Mouse (Mus musculus) small intestine, adult 2 months (tissue): ENCODE measurements around the gene Ptprd.

Experiments
- CTCF ChIP-seq: fragments of 200-500 bp; IDR thresholded peaks from 2 replicates; pipeline ENCODE4 v1.5.1; 2012; ENCODE audit warnings: low read depth, mild to moderate bottlenecking, control low read depth, inconsistent platforms, low read length, moderate library complexity, mixed read lengths; ENCODE audit not compliant: insufficient replicate concordance, insufficient read length; ENCODE audit errors: extremely low read depth
- POLR2A ChIP-seq: fragments of 200-500 bp; IDR thresholded peaks from 2 replicates; pipeline ENCODE4 v1.6.1; 2012; ENCODE audit warnings: low read depth, mild to moderate bottlenecking, control low read depth, inconsistent platforms, low read length, moderate library complexity

DNA sequence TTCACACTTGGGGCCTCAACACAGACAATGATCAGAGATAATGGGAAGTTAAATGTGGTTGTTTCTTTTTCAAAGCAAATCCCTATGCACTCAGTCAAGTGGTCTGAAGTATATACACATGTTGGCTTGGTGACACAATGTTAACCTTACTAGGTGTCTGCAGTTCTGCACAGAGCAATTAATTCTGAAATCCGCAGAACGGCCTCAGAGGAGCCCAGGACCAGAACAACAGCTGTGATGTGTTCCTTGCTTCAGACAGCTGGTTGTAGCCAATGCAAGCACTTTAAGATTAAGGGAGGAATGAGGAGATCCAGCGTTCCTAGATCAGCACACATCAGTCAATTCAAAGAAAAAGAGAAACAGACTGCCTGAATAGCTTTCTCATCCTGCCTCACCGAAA is 1891.9 kb downstream of the Ptprd start:
- TF ChIP-seq POLR2A (no peak), CTCF (no peak)
